Mouse (Mus musculus): ENCODE data around the gene Tmem102.

DNA sequence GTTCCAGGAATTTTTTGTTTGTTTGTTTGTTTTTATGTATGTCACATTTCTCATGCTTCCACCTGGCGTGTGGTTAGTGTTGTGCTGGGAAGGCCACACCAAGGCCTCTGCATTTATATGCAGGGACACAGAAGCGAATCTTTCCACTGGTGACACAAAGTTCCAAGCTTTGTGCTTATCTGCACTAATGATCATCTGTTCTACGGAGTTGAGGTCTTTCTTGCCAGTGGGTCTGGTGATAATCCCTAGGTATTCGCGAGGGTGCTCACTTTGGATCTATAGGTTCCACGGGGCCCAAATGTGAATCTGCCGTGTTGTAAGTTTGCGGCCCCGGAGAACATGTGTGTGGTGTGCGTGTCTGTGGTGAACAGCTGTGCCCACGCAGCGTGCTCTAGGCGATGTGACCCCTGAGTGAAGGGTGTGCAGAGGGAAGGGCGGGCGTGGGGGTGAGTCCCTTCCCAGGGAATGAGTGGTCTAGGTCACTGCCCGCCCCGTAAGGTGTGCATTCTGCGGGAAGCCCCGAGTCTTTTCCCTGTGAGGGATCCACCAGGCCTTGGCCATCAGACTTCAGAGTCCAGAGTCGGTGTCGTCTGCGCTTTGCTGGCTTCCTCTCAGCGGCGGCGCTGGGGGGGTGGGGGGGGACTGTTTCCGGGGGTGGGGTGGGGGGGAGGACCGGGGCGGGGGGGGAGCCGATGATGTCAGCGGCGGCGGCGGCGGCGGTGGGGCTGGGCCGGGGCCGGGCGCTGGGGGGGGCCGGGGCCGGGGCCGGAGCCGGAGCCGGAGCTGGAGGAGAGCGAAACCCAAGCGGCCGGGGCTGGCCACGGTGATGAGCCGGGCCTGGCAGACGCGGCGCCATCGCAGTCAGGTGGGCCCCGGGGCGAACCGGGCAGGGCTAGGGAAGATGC lies 40.0 kb downstream of the Tmem102 start, which contains the start of gene Zbtb4:
- TF ChIP-seq CTCF (conservative IDR thresholded peaks at IDR 0.05; ENCODE audit: low read length): no peak
- no peak for TF ChIP-seq NANOG (IDR thresholded peaks at IDR 0.05; ENCODE audit: borderline replicate concordance, low read length)
- TF ChIP-seq POU5F1 (IDR thresholded peaks at IDR 0.05; ENCODE audit: borderline replicate concordance, low read length): no peak
